In genomic region chr3:89308089-89308488, GRCm38 (mm10) we compare ENCODE assay signal across 7 mouse cellular contexts. TPM values are rescaled to one million over a fixed set of nuclear protein-coding genes. Genes with fewer than 3 reads are reported as not detected.
DNase-seq lines count a peak whose midpoint lies in the region; ATAC-seq and TF ChIP-seq lines count a peak whose summit lies in the region.

No protein-coding gene starts in this region.

- no peak overlapping the region for H3K27ac ChIP-seq in heart, embryonic 10.5 days
- no peak overlapping the region for H3K27ac ChIP-seq in lung, embryonic 16.5 days (ENCODE audit: low read length)

- peak overlapping the region; percentile 45 for H3K9ac ChIP-seq in lung, embryonic 16.5 days (ENCODE audit: low read length)

- 5% methylated on average over 9 of the region's 9 CpGs for WGBS in heart, embryonic 10.5 days
- 2% methylated on average over 9 of the region's 9 CpGs for WGBS in lung, embryonic 16.5 days

- no peaks in the 10 kb centered on the region for H3K36me3 ChIP-seq in E14TG2a.4 (ENCODE audit: insufficient read depth, low read length)
- no peaks in the 10 kb centered on the region for H3K36me3 ChIP-seq in heart, embryonic 10.5 days
- no peaks in the 10 kb centered on the region for H3K36me3 ChIP-seq in lung, embryonic 16.5 days (ENCODE audit: control insufficient read depth, insufficient read depth, low read length)

- H3K4me3 ChIP-seq in E14TG2a.4 (replicated peaks; ENCODE audit: low read length), result no peak overlapping the region
- H3K4me3 ChIP-seq in heart, embryonic 10.5 days, result no peak overlapping the region
- no peak overlapping the region for H3K4me3 ChIP-seq in lung, embryonic 16.5 days (ENCODE audit: low read length)

- ATAC-seq in lung, embryonic 16.5 days (ENCODE audit: low read depth), result peak; percentile 80

- H3K9me3 ChIP-seq in E14TG2a.4 (ENCODE audit: low read length), result no peaks in the 10 kb centered on the region
- H3K9me3 ChIP-seq in heart, embryonic 10.5 days, result no peaks in the 10 kb centered on the region
- no peaks in the 10 kb centered on the region for H3K9me3 ChIP-seq in lung, embryonic 16.5 days (ENCODE audit: control insufficient read depth, low read length)

- peak; percentile 72 to 90 for DNase-seq in adrenal gland, adult (ENCODE audit: inconsistent age in 2 of 2, low spot score in 1 of 2)
- DNase-seq in embryo, embryonic 11 days, result peak; percentile 87
- DNase-seq in heart, embryonic 10.5 days (ENCODE audit: low spot score), result peak; percentile 87
- peak; percentile 87 for DNase-seq in kidney, adult 9 months
- DNase-seq in ovary, postnatal 10 days (ENCODE audit: low spot score), result peak; percentile 38

- H3K4me2 ChIP-seq in lung, embryonic 16.5 days (ENCODE audit: low read depth, low read length), result no peak overlapping the region

- H3K4me1 ChIP-seq in E14TG2a.4 (replicated peaks; ENCODE audit: low read depth, low read length), result peaks cover 40% of the 10 kb centered on the region
- peaks cover 15% of the 10 kb centered on the region for H3K4me1 ChIP-seq in heart, embryonic 10.5 days
- no peaks in the 10 kb centered on the region; the same call in 1 of the 2 replicates for H3K4me1 ChIP-seq in lung, embryonic 16.5 days (replicated peaks; ENCODE audit: control insufficient read depth, insufficient read depth, low read length)

- TF ChIP-seq CTCF in E14TG2a.4 (conservative IDR thresholded peaks at IDR 0.05; ENCODE audit: low read length), result peak; percentile 88

- peaks cover 9% of the 10 kb centered on the region; the same call in 1 of the 2 replicates for H3K27me3 ChIP-seq in E14TG2a.4 (ENCODE audit: insufficient read depth, low read length)
- no peaks in the 10 kb centered on the region for H3K27me3 ChIP-seq in heart, embryonic 10.5 days (ENCODE audit: insufficient read depth, poor library complexity, severe bottlenecking)
- H3K27me3 ChIP-seq in lung, embryonic 16.5 days (ENCODE audit: control insufficient read depth, insufficient read depth, low read depth, low read length), result no peaks in the 10 kb centered on the region

RNA-seq across cellular contexts. Expression of gene Efna3, which starts 14.7 kb away (rescaled TPM):
- polyA plus RNA-seq in heart, embryonic 10.5 days (2016; fragmentation: Nextera tagmentation; extraction: Ambion mirVana), result 0.71 and 2.5 TPM in 2 replicates
- polyA plus RNA-seq in lung, embryonic 16.5 days (2015; fragmentation: Nextera tagmentation; extraction: Ambion mirVana), result 7.1 and 7.5 TPM in 2 replicates

RNA-seq across cellular contexts. Expression of gene Efna1, which starts 27.1 kb away (rescaled TPM):
- polyA plus RNA-seq in heart, embryonic 10.5 days (2016; fragmentation: Nextera tagmentation; extraction: Ambion mirVana), result 32.0 and 37.7 TPM in 2 replicates
- 97.2 and 104 TPM in 2 replicates for polyA plus RNA-seq in lung, embryonic 16.5 days (2015; fragmentation: Nextera tagmentation; extraction: Ambion mirVana)

RNA-seq across cellular contexts. Expression of gene Efna4, which starts 29.7 kb away (rescaled TPM):
- 10.6 and 19.3 TPM in 2 replicates for polyA plus RNA-seq in heart, embryonic 10.5 days (2016; fragmentation: Nextera tagmentation; extraction: Ambion mirVana)
- 19.8 and 24.7 TPM in 2 replicates for polyA plus RNA-seq in lung, embryonic 16.5 days (2015; fragmentation: Nextera tagmentation; extraction: Ambion mirVana)

RNA-seq across cellular contexts. Expression of gene Slc50a1, which starts 37.7 kb away (rescaled TPM):
- polyA plus RNA-seq in heart, embryonic 10.5 days (2016; fragmentation: Nextera tagmentation; extraction: Ambion mirVana), result 39.9 and 42.4 TPM in 2 replicates
- 65.7 and 66.7 TPM in 2 replicates for polyA plus RNA-seq in lung, embryonic 16.5 days (2015; fragmentation: Nextera tagmentation; extraction: Ambion mirVana)

RNA-seq across cellular contexts. Expression of gene Adam15, which starts 41.7 kb away (rescaled TPM):
- 41.9 and 49.0 TPM in 2 replicates for polyA plus RNA-seq in heart, embryonic 10.5 days (2016; fragmentation: Nextera tagmentation; extraction: Ambion mirVana)
- 75.1 and 76.0 TPM in 2 replicates for polyA plus RNA-seq in lung, embryonic 16.5 days (2015; fragmentation: Nextera tagmentation; extraction: Ambion mirVana)
